Mouse (Mus musculus): ENCODE data around the gene Nme3. TPM values are rescaled to one million over a fixed set of nuclear protein-coding genes. Genes with fewer than 3 reads are reported as not detected.

Gene Nme3
- polyA plus RNA-seq, 1 experiment from 2014 or later: 52.8 TPM

GRCm38 (mm10) chr17:24907591-24907990 lies 11.3 kb downstream of the Nme3 start:
- no peak overlapping the region for H3K4me3 ChIP-seq (ENCODE audit: low read depth, low read length)
- no peaks in the 10 kb centered on the region for H3K4me1 ChIP-seq (ENCODE audit: control insufficient read depth, insufficient read depth, low read length)
- H3K9me3 ChIP-seq (replicated peaks; ENCODE audit: control insufficient read depth, low read length): no peaks in the 10 kb centered on the region
- ATAC-seq (replicated peaks; ENCODE audit: insufficient number of reproducible peaks, low FRiP score, low TSS enrichment, low read depth) (no peak), DNase-seq (ENCODE audit: low spot score) (no peak)
- H3K36me3 ChIP-seq (replicated peaks; ENCODE audit: control insufficient read depth, insufficient read depth, low read depth, low read length): peaks cover 11% of the 10 kb centered on the region
- H3K9ac ChIP-seq (replicated peaks; ENCODE audit: low read length): no peak overlapping the region
- H3K27ac ChIP-seq (replicated peaks; ENCODE audit: low read depth, low read length): no peak overlapping the region
- 95% methylated on average over 2 of the region's 2 CpGs for WGBS
- H3K27me3 ChIP-seq (ENCODE audit: control insufficient read depth, insufficient read depth, low read length): no peaks in the 10 kb centered on the region
- H3K4me2 ChIP-seq (ENCODE audit: low read depth, low read length): no peak overlapping the region

GRCm38 (mm10) chr17:24913984-24914383 lies 17.7 kb downstream of the Nme3 start:
- H3K27ac ChIP-seq (replicated peaks; ENCODE audit: low read depth, low read length): no peak overlapping the region
- ATAC-seq (replicated peaks; ENCODE audit: insufficient number of reproducible peaks, low FRiP score, low TSS enrichment, low read depth): no peak
- no peak overlapping the region for H3K9ac ChIP-seq (replicated peaks; ENCODE audit: low read length)
- no peaks in the 10 kb centered on the region for H3K9me3 ChIP-seq (replicated peaks; ENCODE audit: control insufficient read depth, low read length)
- no peaks in the 10 kb centered on the region for H3K27me3 ChIP-seq (ENCODE audit: control insufficient read depth, insufficient read depth, low read length)
- no peak overlapping the region for H3K4me2 ChIP-seq (ENCODE audit: low read depth, low read length)
- no peak for DNase-seq (ENCODE audit: low spot score)
- H3K4me3 ChIP-seq (ENCODE audit: low read depth, low read length): no peak overlapping the region
- H3K4me1 ChIP-seq (ENCODE audit: control insufficient read depth, insufficient read depth, low read length): no peaks in the 10 kb centered on the region
- H3K36me3 ChIP-seq (replicated peaks; ENCODE audit: control insufficient read depth, insufficient read depth, low read depth, low read length): peaks cover 9% of the 10 kb centered on the region

GRCm38 (mm10) chr17:24923246-24923645 lies 26.9 kb downstream of the Nme3 start:
- Histone ChIP-seq H3K4me3 (ENCODE audit: low read depth, low read length) (no peak overlapping the region), H3K9me3 (replicated peaks; ENCODE audit: control insufficient read depth, low read length) (no peaks in the 10 kb centered on the region), H3K4me2 (ENCODE audit: low read depth, low read length) (no peak overlapping the region), H3K4me1 (ENCODE audit: control insufficient read depth, insufficient read depth, low read length) (no peaks in the 10 kb centered on the region), H3K27me3 (ENCODE audit: control insufficient read depth, insufficient read depth, low read length) (no peaks in the 10 kb centered on the region), H3K27ac (replicated peaks; ENCODE audit: low read depth, low read length) (no peak overlapping the region), H3K36me3 (replicated peaks; ENCODE audit: control insufficient read depth, insufficient read depth, low read depth, low read length) (peaks cover 7% of the 10 kb centered on the region), H3K9ac (replicated peaks; ENCODE audit: low read length) (no peak overlapping the region)
- 85% methylated on average over 1 of the region's 1 CpGs for WGBS
- DNase-seq (ENCODE audit: low spot score): no peak
- ATAC-seq (replicated peaks; ENCODE audit: insufficient number of reproducible peaks, low FRiP score, low TSS enrichment, low read depth): no peak

- no peaks in the 10 kb centered on the region for H3K27me3 ChIP-seq (ENCODE audit: control insufficient read depth, insufficient read depth, low read length)
- DNase-seq (ENCODE audit: low spot score) (no peak), ATAC-seq (replicated peaks; ENCODE audit: insufficient number of reproducible peaks, low FRiP score, low TSS enrichment, low read depth) (no peak)
- no peak overlapping the region for H3K4me3 ChIP-seq (ENCODE audit: low read depth, low read length)
- no peak overlapping the region for H3K27ac ChIP-seq (replicated peaks; ENCODE audit: low read depth, low read length)
- H3K9me3 ChIP-seq (replicated peaks; ENCODE audit: control insufficient read depth, low read length): no peaks in the 10 kb centered on the region
- no peak overlapping the region for H3K9ac ChIP-seq (replicated peaks; ENCODE audit: low read length)
- WGBS: 83% methylated on average over 1 of the region's 1 CpGs
- H3K4me1 ChIP-seq (ENCODE audit: control insufficient read depth, insufficient read depth, low read length): no peaks in the 10 kb centered on the region
- peaks cover 2% of the 10 kb centered on the region; the same call in 1 of the 2 replicates for H3K36me3 ChIP-seq (replicated peaks; ENCODE audit: control insufficient read depth, insufficient read depth, low read depth, low read length)
- no peak overlapping the region for H3K4me2 ChIP-seq (ENCODE audit: low read depth, low read length)
Measured at GRCm38 (mm10) chr17:24929506-24929905, 33.2 kb downstream of the Nme3 start.

- Histone ChIP-seq H3K27me3 (ENCODE audit: control insufficient read depth, insufficient read depth, low read length) (no peaks in the 10 kb centered on the region), H3K4me1 (ENCODE audit: control insufficient read depth, insufficient read depth, low read length) (no peaks in the 10 kb centered on the region; the same call in 1 of the 2 replicates), H3K9me3 (replicated peaks; ENCODE audit: control insufficient read depth, low read length) (no peaks in the 10 kb centered on the region), H3K4me2 (ENCODE audit: low read depth, low read length) (no peak overlapping the region), H3K27ac (replicated peaks; ENCODE audit: low read depth, low read length) (no peak overlapping the region), H3K36me3 (replicated peaks; ENCODE audit: control insufficient read depth, insufficient read depth, low read depth, low read length) (no peaks in the 10 kb centered on the region), H3K4me3 (ENCODE audit: low read depth, low read length) (no peak overlapping the region), H3K9ac (replicated peaks; ENCODE audit: low read length) (no peak overlapping the region)
- ATAC-seq (replicated peaks; ENCODE audit: insufficient number of reproducible peaks, low FRiP score, low TSS enrichment, low read depth) (no peak), DNase-seq (ENCODE audit: low spot score) (no peak)
- WGBS: 94% methylated on average over 4 of the region's 4 CpGs
Measured at GRCm38 (mm10) chr17:24932431-24932830, 36.1 kb downstream of the Nme3 start.

DNA sequence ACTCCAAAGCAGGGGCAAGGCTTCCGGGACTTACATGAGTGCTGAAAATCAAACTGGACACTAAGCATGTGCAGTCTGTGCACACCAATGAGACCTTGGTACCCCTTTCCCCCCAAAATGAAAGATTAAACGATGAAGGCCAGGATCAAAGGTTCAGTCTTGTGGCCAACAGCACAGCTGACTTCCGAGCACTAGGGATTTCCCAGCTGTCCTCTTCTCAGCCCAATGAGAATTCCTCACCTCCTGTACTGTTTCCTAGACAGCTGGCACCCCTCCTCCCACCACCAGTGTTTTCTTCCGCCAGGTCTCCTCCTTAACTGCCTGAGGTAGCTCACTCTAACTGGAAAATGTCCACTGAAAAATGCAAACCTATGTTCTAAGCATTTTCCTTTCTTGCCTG lies 36.9 kb downstream of the Nme3 start:
- no peak for DNase-seq (ENCODE audit: low spot score)
- H3K36me3 ChIP-seq (replicated peaks; ENCODE audit: control insufficient read depth, insufficient read depth, low read depth, low read length): no peaks in the 10 kb centered on the region
- no peak overlapping the region for H3K27ac ChIP-seq (replicated peaks; ENCODE audit: low read depth, low read length)
- H3K27me3 ChIP-seq (ENCODE audit: control insufficient read depth, insufficient read depth, low read length): no peaks in the 10 kb centered on the region
- ATAC-seq (replicated peaks; ENCODE audit: insufficient number of reproducible peaks, low FRiP score, low TSS enrichment, low read depth): no peak
- H3K9me3 ChIP-seq (replicated peaks; ENCODE audit: control insufficient read depth, low read length): no peaks in the 10 kb centered on the region
- H3K9ac ChIP-seq (replicated peaks; ENCODE audit: low read length): no peak overlapping the region
- H3K4me2 ChIP-seq (ENCODE audit: low read depth, low read length): no peak overlapping the region
- no peaks in the 10 kb centered on the region; the same call in 1 of the 2 replicates for H3K4me1 ChIP-seq (ENCODE audit: control insufficient read depth, insufficient read depth, low read length)
- 79% methylated on average over 4 of the region's 4 CpGs for WGBS
- H3K4me3 ChIP-seq (ENCODE audit: low read depth, low read length): no peak overlapping the region

DNA sequence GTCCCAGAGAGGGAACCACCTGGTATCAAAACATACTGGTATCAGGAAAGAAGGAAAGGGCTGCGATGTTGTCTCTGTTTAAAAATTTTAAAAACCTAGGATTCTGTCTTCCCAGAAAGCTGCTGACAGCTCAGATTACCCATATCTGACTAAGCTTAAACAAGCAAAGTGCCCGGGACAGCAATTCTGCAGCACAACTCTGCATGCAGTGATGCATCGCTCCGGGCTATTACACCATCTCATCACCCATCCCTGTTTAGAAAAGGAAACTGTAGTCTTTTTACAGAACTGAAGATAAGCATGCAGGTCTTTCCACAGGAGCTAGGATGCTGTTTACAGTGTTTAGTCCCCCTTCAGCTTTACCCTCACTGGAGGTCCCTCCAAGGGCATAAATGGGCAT lies 38.6 kb downstream of the Nme3 start:
- ATAC-seq (replicated peaks; ENCODE audit: insufficient number of reproducible peaks, low FRiP score, low TSS enrichment, low read depth) (no peak), DNase-seq (ENCODE audit: low spot score) (no peak)
- H3K9ac ChIP-seq (replicated peaks; ENCODE audit: low read length): peak overlapping the region; percentile 2; the same call in 1 of the 2 replicates
- WGBS: 82% methylated on average over 4 of the region's 4 CpGs
- no peaks in the 10 kb centered on the region for H3K36me3 ChIP-seq (replicated peaks; ENCODE audit: control insufficient read depth, insufficient read depth, low read depth, low read length)
- H3K4me3 ChIP-seq (ENCODE audit: low read depth, low read length): no peak overlapping the region
- H3K27me3 ChIP-seq (ENCODE audit: control insufficient read depth, insufficient read depth, low read length): no peaks in the 10 kb centered on the region
- no peaks in the 10 kb centered on the region for H3K9me3 ChIP-seq (replicated peaks; ENCODE audit: control insufficient read depth, low read length)
- peak overlapping the region; percentile 23; the same call in 1 of the 2 replicates for H3K4me2 ChIP-seq (ENCODE audit: low read depth, low read length)
- no peaks in the 10 kb centered on the region; the same call in 1 of the 2 replicates for H3K4me1 ChIP-seq (ENCODE audit: control insufficient read depth, insufficient read depth, low read length)
- no peak overlapping the region for H3K27ac ChIP-seq (replicated peaks; ENCODE audit: low read depth, low read length)

- no peak for DNase-seq (ENCODE audit: low spot score)
- no peak overlapping the region for H3K27ac ChIP-seq (replicated peaks; ENCODE audit: low read depth, low read length)
- H3K4me2 ChIP-seq (ENCODE audit: low read depth, low read length): peak overlapping the region; percentile 78
- ATAC-seq (replicated peaks; ENCODE audit: insufficient number of reproducible peaks, low FRiP score, low TSS enrichment, low read depth): no peak
- H3K27me3 ChIP-seq (ENCODE audit: control insufficient read depth, insufficient read depth, low read length): no peaks in the 10 kb centered on the region
- no peaks in the 10 kb centered on the region for H3K36me3 ChIP-seq (replicated peaks; ENCODE audit: control insufficient read depth, insufficient read depth, low read depth, low read length)
- H3K9me3 ChIP-seq (replicated peaks; ENCODE audit: control insufficient read depth, low read length): no peaks in the 10 kb centered on the region
- no peaks in the 10 kb centered on the region; the same call in 1 of the 2 replicates for H3K4me1 ChIP-seq (ENCODE audit: control insufficient read depth, insufficient read depth, low read length)
- peak overlapping the region; percentile 95 for H3K4me3 ChIP-seq (ENCODE audit: low read depth, low read length)
- peak overlapping the region; percentile 88 for H3K9ac ChIP-seq (replicated peaks; ENCODE audit: low read length)
Measured at GRCm38 (mm10) chr17:24935666-24936065, 39.4 kb downstream of the Nme3 start.
